Mouse (Mus musculus) c-Kit-positive CD71-positive TER-119-positive erythroid progenitor cells, embryonic 14.5 days (primary cell): Measurements from ENCODE around the gene Gclm.
"Not testable (repeated sequence)": the region's sequence is repeated elsewhere in the genome, so short reads cannot be mapped to it uniquely, and the experiment has no call there.

Source experiments
- DNase-seq: peaks from one replicate; pipeline ENCODE4 v3.0.0-alpha.2; 2013; ENCODE audit warnings: low spot score

The Gclm gene

GRCm38 (mm10) chr3:122245215-122245877 is at the start of gene Gclm:
TSS of gene Gclm (plus strand) at chr3:122245557.
- peak; percentile 91 for DNase-seq

GRCm38 (mm10) chr3:122196621-122197298 is 48.6 kb upstream of the Gclm start:
- no peak for DNase-seq

DNA sequence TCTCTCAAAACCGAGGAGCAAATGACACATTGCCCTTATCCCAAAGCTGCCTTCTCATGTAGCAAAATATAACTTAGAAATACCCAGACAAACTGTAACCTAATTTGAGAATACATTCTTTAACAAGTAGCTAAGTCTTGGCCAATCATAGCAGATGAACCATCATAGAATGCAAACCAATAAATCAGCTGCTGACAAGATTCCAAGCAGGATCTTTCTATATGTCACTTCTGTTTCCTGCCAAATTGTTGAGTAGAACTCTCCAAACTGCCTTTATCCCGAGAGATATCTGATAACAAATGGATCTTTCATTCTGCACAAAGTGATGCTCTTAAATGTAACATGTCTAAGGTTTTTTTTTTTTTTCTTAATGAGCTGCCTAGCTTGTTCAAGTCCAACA is 46.8 kb upstream of the Gclm start:
- DNase-seq = no peak

GRCm38 (mm10) chr3:122198966-122199381 is 46.4 kb upstream of the Gclm start:
- DNase-seq = no peak

DNA sequence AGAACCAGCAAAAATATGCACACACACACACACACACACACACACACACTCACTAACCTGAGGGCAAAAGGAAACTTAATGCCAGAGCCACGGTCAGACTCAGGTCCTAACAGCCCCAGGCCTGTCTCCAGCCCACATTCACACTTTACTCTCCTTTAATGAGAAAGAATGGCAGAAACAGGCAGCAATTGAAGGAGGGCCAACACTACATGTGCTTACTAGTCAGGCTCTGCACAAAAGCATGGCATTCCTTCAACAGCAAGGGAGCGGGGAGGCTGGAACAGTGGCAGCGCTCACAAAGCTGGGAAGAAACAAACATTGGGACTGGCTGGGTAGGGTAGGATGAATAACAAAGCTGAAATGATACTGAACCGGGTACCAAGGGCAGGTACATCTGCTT is 45.8 kb upstream of the Gclm start:
- no peak for DNase-seq

- DNase-seq = no peak
These were observed 45.3 kb upstream of the Gclm start for GRCm38 (mm10) chr3:122200017-122200416.

- no peak for DNase-seq
These were observed 44.9 kb upstream of the Gclm start for GRCm38 (mm10) chr3:122200447-122200846.

GRCm38 (mm10) chr3:122202307-122202732 is 43.0 kb upstream of the Gclm start:
- DNase-seq = no peak

GRCm38 (mm10) chr3:122203675-122204329 is 41.6 kb upstream of the Gclm start:
- DNase-seq = no peak

- DNase-seq = no peak
These were observed 39.6 kb upstream of the Gclm start for GRCm38 (mm10) chr3:122205753-122206152.

DNA sequence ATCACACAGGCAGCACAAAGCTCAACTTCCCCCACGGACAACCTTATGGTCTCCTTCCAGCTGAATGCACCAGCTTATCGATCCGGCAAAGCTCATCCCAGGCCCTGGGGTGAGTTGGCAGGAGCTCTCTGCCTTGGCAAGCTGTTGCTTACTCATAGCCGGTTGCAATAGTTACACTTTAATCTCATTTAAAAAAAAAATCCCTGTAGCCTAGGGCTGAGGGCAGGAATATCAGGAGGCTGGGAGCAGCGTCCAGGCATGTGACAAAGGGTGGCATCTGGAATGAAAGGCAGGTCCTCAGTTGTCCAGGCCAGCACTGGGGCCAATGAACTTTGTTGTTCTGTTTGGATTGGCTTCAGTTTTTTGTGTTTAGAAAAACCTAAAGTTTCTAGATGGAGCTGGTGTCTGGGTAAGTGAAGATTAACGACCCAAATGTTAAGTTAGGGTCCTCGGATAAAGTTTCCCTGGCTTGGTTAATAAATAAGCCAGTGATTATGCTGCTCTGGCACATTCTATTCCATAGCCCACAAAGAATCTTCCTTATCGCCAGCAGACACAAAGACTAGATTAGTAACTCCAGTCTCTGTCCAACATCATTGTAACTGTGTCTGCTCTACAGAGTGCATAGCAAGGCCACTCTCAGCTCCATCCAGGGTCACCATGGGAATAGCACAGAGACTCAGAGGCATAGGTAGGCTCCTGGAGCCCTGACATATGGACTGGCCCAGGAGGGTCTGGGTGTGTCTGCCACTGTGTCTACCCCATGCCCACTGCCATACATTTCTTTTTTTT is 38.9 kb upstream of the Gclm start:
- no peak for DNase-seq

- no peak for DNase-seq
These were observed 37.6 kb upstream of the Gclm start for GRCm38 (mm10) chr3:122207766-122208165.

DNA sequence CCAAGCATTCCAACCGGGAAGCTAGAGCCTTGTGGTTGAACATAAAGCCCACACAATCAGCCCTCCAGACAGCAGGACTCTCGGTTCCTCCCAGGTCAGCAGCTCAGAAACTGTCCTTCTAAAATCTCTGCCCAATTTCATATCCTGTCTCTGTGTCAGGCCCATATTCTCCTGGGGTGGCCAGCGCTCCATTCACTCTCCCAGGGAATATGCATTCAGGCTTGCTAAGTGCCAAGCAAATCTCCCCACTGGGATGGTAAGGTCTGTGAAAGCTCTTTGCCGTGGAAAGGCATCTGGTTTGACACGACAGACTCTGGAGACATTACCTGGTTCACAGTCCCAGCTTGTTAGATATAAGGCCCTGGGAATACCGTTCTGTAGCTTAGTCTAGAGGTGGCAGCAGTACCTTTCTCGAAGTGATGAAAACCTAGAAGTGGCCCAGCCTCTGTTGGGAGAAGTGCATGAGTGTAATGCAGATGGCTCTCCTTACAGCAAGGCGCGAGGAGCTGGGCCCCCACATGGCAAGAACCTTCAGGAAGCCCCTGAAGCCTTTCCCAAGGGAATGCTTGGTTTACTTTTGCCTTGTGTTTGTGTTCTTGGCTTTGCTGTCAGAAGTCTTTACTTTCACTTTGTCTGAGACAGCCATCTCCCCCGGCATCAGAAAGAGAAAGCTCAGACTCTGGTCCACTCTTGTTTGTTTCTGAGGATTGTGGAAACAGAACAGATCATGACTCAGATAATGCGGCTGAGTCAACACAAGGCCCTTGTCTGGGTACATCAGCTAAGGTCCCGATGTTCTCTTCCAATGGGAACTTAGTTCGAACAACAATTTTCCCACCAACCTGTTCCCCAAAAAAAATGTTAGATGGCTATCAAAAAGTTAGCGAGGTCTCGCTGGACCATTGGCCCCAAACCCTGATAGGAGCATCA is 36.8 kb upstream of the Gclm start:
- DNase-seq = no peak

DNA sequence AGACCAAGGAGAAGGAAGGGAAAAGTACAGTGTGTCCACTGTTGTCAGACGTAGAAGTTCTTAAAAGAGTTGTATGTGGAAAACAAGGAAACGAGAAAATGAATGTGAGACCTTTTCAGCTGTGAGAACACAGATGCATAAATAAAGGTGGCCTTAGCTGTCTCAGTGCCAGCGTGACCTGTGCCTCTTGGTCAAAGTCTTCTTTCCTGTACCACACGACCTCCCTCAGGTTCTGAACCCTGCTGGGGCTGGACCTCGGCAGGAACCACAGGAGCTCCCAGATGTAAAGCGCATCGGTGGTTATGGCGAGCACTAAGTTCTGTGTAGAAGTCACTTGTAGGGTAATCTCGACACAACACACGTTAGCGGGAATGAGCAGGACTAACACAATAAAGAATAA is 35.8 kb upstream of the Gclm start:
- DNase-seq = no peak

- DNase-seq = no peak
These were observed 34.9 kb upstream of the Gclm start for GRCm38 (mm10) chr3:122210434-122210833.

GRCm38 (mm10) chr3:122210846-122211245 is 34.5 kb upstream of the Gclm start:
- DNase-seq = no peak

DNA sequence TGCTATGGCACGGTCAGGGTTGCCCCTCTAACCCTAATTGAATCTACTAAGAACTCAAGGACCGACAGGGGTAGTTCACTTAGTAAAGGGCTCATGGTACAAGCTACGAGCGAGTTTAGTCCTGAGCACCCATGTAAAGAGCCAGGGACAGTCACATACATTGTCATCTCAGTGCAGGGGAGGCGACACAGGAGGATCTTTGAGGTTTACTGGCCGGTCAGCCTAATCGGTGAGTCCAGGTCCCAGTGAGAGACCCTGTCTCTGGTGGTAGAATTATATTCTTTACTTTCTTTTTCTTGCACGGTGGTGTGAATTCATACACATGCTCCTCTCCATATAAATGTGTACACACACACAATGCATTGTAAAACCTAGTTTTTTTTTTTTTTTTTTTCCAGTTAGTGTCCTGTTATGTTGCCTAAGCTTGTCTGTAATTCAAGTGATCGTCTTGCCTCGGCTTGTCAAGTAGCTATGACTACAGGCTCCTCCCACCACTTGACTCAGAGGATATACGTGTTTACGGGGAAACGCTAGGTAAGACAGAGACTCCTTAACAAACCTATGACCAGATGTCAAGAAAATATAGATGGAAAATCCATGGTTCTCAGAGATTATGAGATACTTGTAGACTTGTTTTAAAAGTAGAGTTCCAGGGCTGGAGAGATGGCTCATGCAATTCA is 33.8 kb upstream of the Gclm start:
- no peak for DNase-seq

DNA sequence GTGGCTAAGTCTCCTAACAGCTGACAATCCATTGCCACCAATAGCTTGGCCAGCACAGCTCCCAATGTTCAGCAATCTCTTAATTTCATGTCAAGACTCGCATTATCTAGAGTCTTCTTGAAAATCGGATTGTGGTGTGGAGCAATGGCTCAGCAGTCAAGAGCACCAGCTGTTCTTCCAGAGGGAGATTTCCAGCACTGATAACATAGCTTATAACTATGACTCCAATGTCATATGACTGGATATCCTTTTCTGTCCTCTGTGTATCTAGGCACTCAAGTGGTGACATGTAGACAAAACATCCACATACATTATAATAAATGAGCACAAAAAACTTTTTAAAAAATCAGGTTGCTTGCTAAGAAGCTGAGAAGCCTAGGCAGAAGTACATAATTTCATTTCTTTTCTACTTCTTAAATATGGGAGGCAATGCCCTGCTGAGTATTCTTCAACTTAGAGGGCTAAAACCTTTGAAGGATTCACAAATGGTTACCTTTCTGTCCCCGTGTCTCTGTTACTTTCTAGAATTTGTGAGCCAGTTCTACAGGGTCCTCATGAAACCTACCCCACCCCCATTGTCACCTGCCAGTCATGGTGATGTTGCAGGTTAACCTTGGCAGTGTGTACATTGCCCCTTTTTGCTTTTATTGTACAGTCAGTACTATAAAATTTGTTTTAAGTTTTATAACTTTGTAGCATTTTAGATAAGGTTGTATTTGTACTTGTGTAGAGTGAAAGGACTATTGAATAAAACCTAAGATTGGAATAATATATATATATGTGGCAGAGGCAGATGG is 23.9 kb upstream of the Gclm start:
- no peak for DNase-seq

DNA sequence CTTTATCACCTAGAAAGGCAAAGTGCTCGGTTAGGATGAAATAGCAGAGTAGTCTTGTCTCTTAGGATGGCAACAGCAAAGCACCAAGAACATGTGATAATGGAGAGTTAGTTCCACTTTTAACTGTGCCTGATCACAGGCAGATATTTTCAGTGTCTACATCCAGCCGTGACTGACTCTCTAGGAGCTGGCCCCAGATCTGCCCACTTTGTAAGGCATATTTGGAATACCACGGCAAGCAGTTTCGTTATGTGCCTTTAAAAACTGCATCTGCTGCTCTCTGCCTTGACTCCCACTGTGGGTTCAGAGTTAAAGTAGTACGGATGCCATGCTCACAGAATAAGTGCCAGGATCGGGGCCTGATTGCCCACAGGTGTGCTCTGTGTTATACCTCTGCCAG is 18.4 kb upstream of the Gclm start:
- not testable (repeated sequence) for DNase-seq

- no peak for DNase-seq
These were observed 9.6 kb upstream of the Gclm start for GRCm38 (mm10) chr3:122235772-122236171.
